Mouse (Mus musculus) embryonic facial prominence, embryonic 15.5 days (tissue): ENCODE data around the gene Sox10. TPM values are rescaled to one million over a fixed set of nuclear protein-coding genes. Genes with fewer than 3 reads are reported as not detected.

Source experiments
- ATAC-seq: fragments of 200-750 bp; cut with Nextera tagmentation; 2 replicates; pipeline ENCODE4 v1.8.0; 2017; ENCODE audit warnings: low read depth, moderate TSS enrichment; ENCODE audit not compliant: insufficient number of reproducible peaks, low FRiP score, low TSS enrichment
- H3K27ac ChIP-seq: fragments of 300-500 bp; sonication (generic); replicated peaks from 2 replicates; pipeline ENCODE4 v1.5.1; 2015; ENCODE audit warnings: mild to moderate bottlenecking, inconsistent platforms
- H3K27me3 ChIP-seq: fragments of 300-500 bp; sonication (generic); 2 replicates; pipeline ENCODE4 v1.6.1; 2015; ENCODE audit warnings: inconsistent platforms
- H3K36me3 ChIP-seq: fragments of 300-500 bp; sonication (generic); 2 replicates; pipeline ENCODE4 v1.6.1; 2015; ENCODE audit warnings: mild to moderate bottlenecking, inconsistent platforms
- H3K4me1 ChIP-seq: fragments of 300-500 bp; sonication (generic); 2 replicates; pipeline ENCODE4 v1.6.1; 2015; ENCODE audit warnings: inconsistent platforms
- H3K4me2 ChIP-seq: fragments of 300-500 bp; sonication (generic); replicated peaks from 2 replicates; pipeline ENCODE4 v1.6.1; 2015; ENCODE audit warnings: mild to moderate bottlenecking, inconsistent platforms
- H3K4me3 ChIP-seq: fragments of 300-500 bp; sonication (generic); replicated peaks from 2 replicates; pipeline ENCODE4 v1.5.1; 2015; ENCODE audit warnings: mild to moderate bottlenecking, inconsistent platforms
- H3K9ac ChIP-seq: fragments of 300-500 bp; sonication (generic); 2 replicates; pipeline ENCODE4 v1.6.1; 2015; ENCODE audit warnings: inconsistent platforms
- H3K9me3 ChIP-seq: fragments of 300-500 bp; sonication (generic); replicated peaks from 2 replicates; pipeline ENCODE4 v1.6.1; 2016; ENCODE audit warnings: inconsistent platforms
- WGBS: fragments of 180-500 bp; shearing (Covaris S2); methylation state at CpG from one replicate; pipeline ENCODE4 v1.1.7; 2015; 5-methylcytosine and 5-hydroxymethylcytosine counted together
- polyA plus RNA-seq: library from polyadenylated mRNA; unstranded; fragments of >200 nt; fragmentation: Nextera tagmentation; extraction: Ambion mirVana; gene quantifications from 2 replicates; pipeline ENCODE4 v1.2.1, GENCODE M21; 2015

Sox10 gene
- polyA plus RNA-seq, 1 experiment from 2014 or later: 12.5 TPM

- H3K9ac ChIP-seq: no peak overlapping the region
- peaks cover 24% of the 10 kb centered on the region for H3K36me3 ChIP-seq
- H3K4me3 ChIP-seq: no peak overlapping the region
- no peak overlapping the region for H3K4me2 ChIP-seq
- H3K9me3 ChIP-seq: no peaks in the 10 kb centered on the region
- ATAC-seq: no peak
- peaks cover 3% of the 10 kb centered on the region for H3K4me1 ChIP-seq
- 28% methylated on average over 3 of the region's 3 CpGs for WGBS
- peaks cover 12% of the 10 kb centered on the region; the same call in 1 of the 2 replicates for H3K27me3 ChIP-seq
- no peak overlapping the region for H3K27ac ChIP-seq
Measured at GRCm38 (mm10) chr15:79155572-79155971, 9.5 kb downstream of the Sox10 start.

- Histone ChIP-seq H3K36me3 (peaks cover 38% of the 10 kb centered on the region), H3K9ac (no peak overlapping the region), H3K4me1 (peaks cover 3% of the 10 kb centered on the region), H3K27ac (peak overlapping the region; percentile 56; the same call in 1 of the 2 replicates), H3K4me3 (no peak overlapping the region), H3K27me3 (0 out of 2 replicates have a peak, but pooled peaks cover 3% of the 10 kb centered on the region), H3K4me2 (no peak overlapping the region), H3K9me3 (no peaks in the 10 kb centered on the region)
- WGBS: 48% methylated on average over 6 of the region's 6 CpGs
- ATAC-seq: peak; percentile 25; the same call in 1 of the 2 replicates
Measured at GRCm38 (mm10) chr15:79152709-79153108, 12.3 kb downstream of the Sox10 start.

GRCm38 (mm10) chr15:79151881-79152280 lies 13.2 kb downstream of the Sox10 start:
- H3K4me3 ChIP-seq: no peak overlapping the region
- no peak overlapping the region for H3K9ac ChIP-seq
- peaks cover 46% of the 10 kb centered on the region for H3K36me3 ChIP-seq
- peaks cover 3% of the 10 kb centered on the region for H3K4me1 ChIP-seq
- no peaks in the 10 kb centered on the region for H3K27me3 ChIP-seq
- no peak overlapping the region for H3K4me2 ChIP-seq
- H3K9me3 ChIP-seq: no peaks in the 10 kb centered on the region
- ATAC-seq: peak; percentile 16
- peak overlapping the region; percentile 56 for H3K27ac ChIP-seq
- WGBS: 37% methylated on average over 8 of the region's 8 CpGs

GRCm38 (mm10) chr15:79148533-79148932 lies 16.5 kb downstream of the Sox10 start:
- Histone ChIP-seq H3K4me3 (no peak overlapping the region), H3K27ac (no peak overlapping the region), H3K4me1 (peaks cover 5% of the 10 kb centered on the region), H3K27me3 (no peaks in the 10 kb centered on the region), H3K36me3 (peaks cover 73% of the 10 kb centered on the region), H3K4me2 (no peak overlapping the region), H3K9ac (no peak overlapping the region), H3K9me3 (no peaks in the 10 kb centered on the region)
- 48% methylated on average over 7 of the region's 7 CpGs for WGBS
- no peak for ATAC-seq

- Histone ChIP-seq H3K27ac (no peak overlapping the region), H3K4me3 (no peak overlapping the region), H3K4me1 (peaks cover 26% of the 10 kb centered on the region), H3K9ac (no peak overlapping the region), H3K36me3 (peaks cover 48% of the 10 kb centered on the region), H3K4me2 (no peak overlapping the region), H3K27me3 (no peaks in the 10 kb centered on the region), H3K9me3 (no peaks in the 10 kb centered on the region)
- 84% methylated on average over 7 of the region's 7 CpGs for WGBS
- no peak for ATAC-seq
Measured at GRCm38 (mm10) chr15:79145522-79145921, 19.5 kb downstream of the Sox10 start.

- Histone ChIP-seq H3K9me3 (no peaks in the 10 kb centered on the region), H3K4me3 (no peak overlapping the region), H3K4me2 (no peak overlapping the region), H3K4me1 (peaks cover 29% of the 10 kb centered on the region), H3K27ac (peak overlapping the region; percentile 31), H3K27me3 (no peaks in the 10 kb centered on the region), H3K36me3 (peaks cover 38% of the 10 kb centered on the region), H3K9ac (no peak overlapping the region)
- 57% methylated on average over 8 of the region's 8 CpGs for WGBS
- ATAC-seq: no peak
Measured at GRCm38 (mm10) chr15:79144021-79144420, 21.0 kb downstream of the Sox10 start.

- Histone ChIP-seq H3K27ac (peak overlapping the region; percentile 31; the same call in 1 of the 2 replicates), H3K27me3 (no peaks in the 10 kb centered on the region), H3K36me3 (peaks cover 38% of the 10 kb centered on the region), H3K4me3 (no peak overlapping the region; the same call in 1 of the 2 replicates), H3K4me1 (peaks cover 29% of the 10 kb centered on the region), H3K4me2 (no peak overlapping the region), H3K9me3 (no peaks in the 10 kb centered on the region), H3K9ac (no peak overlapping the region)
- 73% methylated on average over 12 of the region's 12 CpGs for WGBS
- no peak for ATAC-seq
Measured at GRCm38 (mm10) chr15:79143316-79143715, 21.7 kb downstream of the Sox10 start.

GRCm38 (mm10) chr15:79141566-79141917 lies 23.5 kb downstream of the Sox10 start:
- Histone ChIP-seq H3K27ac (peak overlapping the region; percentile 67), H3K4me3 (peak overlapping the region; percentile 80), H3K36me3 (peaks cover 23% of the 10 kb centered on the region), H3K4me2 (peak overlapping the region; percentile 94), H3K9ac (peak overlapping the region; percentile 53), H3K27me3 (no peaks in the 10 kb centered on the region), H3K9me3 (no peaks in the 10 kb centered on the region), H3K4me1 (peaks cover 29% of the 10 kb centered on the region)
- ATAC-seq: peak; percentile 12; the same call in 1 of the 2 replicates
- WGBS: 2% methylated on average over 7 of the region's 7 CpGs

- Histone ChIP-seq H3K27me3 (no peaks in the 10 kb centered on the region), H3K4me2 (peak within 1 kb of the TSS; percentile 94), H3K9ac (peak within 1 kb of the TSS; percentile 53), H3K9me3 (no peaks in the 10 kb centered on the region), H3K4me1 (peaks cover 32% of the 10 kb centered on the region), H3K4me3 (peak within 1 kb of the TSS; percentile 80), H3K27ac (peak within 1 kb of the TSS; percentile 67), H3K36me3 (peaks cover 18% of the 10 kb centered on the region)
- WGBS: under 1% methylated on average over 57 of the region's 57 CpGs
- peak; percentile 77 for ATAC-seq
Measured at GRCm38 (mm10) chr15:79140866-79141565, 24.0 kb downstream of the Sox10 start, which contains the start of the genes Polr2f and 1700088E04Rik. Gene Polr2f (plus strand): TSS chr15:79141009. Gene 1700088E04Rik (minus strand): TSS chr15:79141253.

- no peak overlapping the region for H3K4me3 ChIP-seq
- H3K4me1 ChIP-seq: peaks cover 42% of the 10 kb centered on the region
- no peak for ATAC-seq
- no peak overlapping the region for H3K27ac ChIP-seq
- WGBS: 52% methylated on average over 10 of the region's 10 CpGs
- no peak overlapping the region for H3K9ac ChIP-seq
- peaks cover 4% of the 10 kb centered on the region; the same call in 1 of the 2 replicates for H3K36me3 ChIP-seq
- H3K9me3 ChIP-seq: no peaks in the 10 kb centered on the region
- no peaks in the 10 kb centered on the region for H3K27me3 ChIP-seq
- no peak overlapping the region for H3K4me2 ChIP-seq
Measured at GRCm38 (mm10) chr15:79139640-79140039, 25.4 kb downstream of the Sox10 start.

- no peaks in the 10 kb centered on the region for H3K27me3 ChIP-seq
- no peaks in the 10 kb centered on the region for H3K9me3 ChIP-seq
- peaks cover 25% of the 10 kb centered on the region; the same call in 1 of the 2 replicates for H3K4me1 ChIP-seq
- 59% methylated on average over 11 of the region's 11 CpGs for WGBS
- H3K36me3 ChIP-seq: peaks cover 36% of the 10 kb centered on the region
- ATAC-seq: no peak
- no peak overlapping the region for H3K4me3 ChIP-seq
- H3K9ac ChIP-seq: no peak overlapping the region
- no peak overlapping the region for H3K4me2 ChIP-seq
- H3K27ac ChIP-seq: no peak overlapping the region
Measured at GRCm38 (mm10) chr15:79135783-79136575, 29.1 kb downstream of the Sox10 start.
